Mouse (Mus musculus): ENCODE results near the gene Rftn1. TPM values are rescaled to one million over a fixed set of nuclear protein-coding genes. Genes with fewer than 3 reads are reported as not detected.

Rftn1 gene
- total and polyA plus RNA-seq, 2 experiments from 2014 or later, result 36.5 to 54.8 TPM

DNA sequence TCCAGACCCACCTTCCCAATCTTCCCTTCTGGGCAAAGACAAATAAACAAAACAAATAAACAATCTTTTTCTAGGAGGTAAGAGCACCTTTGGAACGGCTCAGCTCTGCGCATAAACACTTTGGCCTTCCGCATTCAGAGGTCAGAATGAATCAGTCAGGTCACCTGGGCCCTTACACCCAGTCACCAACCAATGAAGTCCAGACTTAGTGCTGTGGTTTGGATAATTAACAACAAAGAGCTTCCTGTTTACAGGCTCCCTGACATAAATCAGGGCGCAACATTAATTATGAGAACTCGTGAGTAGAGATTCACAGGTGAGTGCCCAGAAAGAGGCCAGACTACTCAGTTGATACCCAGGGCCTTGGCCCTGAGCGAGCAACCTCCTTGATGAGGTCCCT is 194.4 kb downstream of the Rftn1 start:
- ATAC-seq (ENCODE audit: insufficient read depth, low read depth) (no peak), DNase-seq (ENCODE audit: low spot score) (no peak)
- Histone ChIP-seq H3K36me3 (replicated peaks; ENCODE audit: control insufficient read depth, insufficient read depth, low read length) (peaks cover 33% of the 10 kb centered on the region), H3K9ac (replicated peaks; ENCODE audit: low read depth, low read length) (no peak overlapping the region), H3K27ac (ENCODE audit: low read depth) (no peak overlapping the region), H3K9me3 (replicated peaks; ENCODE audit: control insufficient read depth, low read length) (no peaks in the 10 kb centered on the region), H3K4me2 (ENCODE audit: low read depth, low read length) (no peak overlapping the region), H3K4me1 (ENCODE audit: control insufficient read depth, insufficient read depth) (peaks cover 7% of the 10 kb centered on the region; the same call in 1 of the 2 replicates), H3K27me3 (ENCODE audit: control insufficient read depth, insufficient read depth, low read length) (no peaks in the 10 kb centered on the region), H3K4me3 (ENCODE audit: low read depth, low read length) (no peak overlapping the region)
- 93% methylated on average over 6 of the region's 6 CpGs for WGBS
- no peak for TF ChIP-seq EP300 (IDR thresholded peaks at IDR 0.05; ENCODE audit: low read depth)
- no peak for TF ChIP-seq CTCF (IDR thresholded peaks at IDR 0.05; ENCODE audit: low read depth)

DNA sequence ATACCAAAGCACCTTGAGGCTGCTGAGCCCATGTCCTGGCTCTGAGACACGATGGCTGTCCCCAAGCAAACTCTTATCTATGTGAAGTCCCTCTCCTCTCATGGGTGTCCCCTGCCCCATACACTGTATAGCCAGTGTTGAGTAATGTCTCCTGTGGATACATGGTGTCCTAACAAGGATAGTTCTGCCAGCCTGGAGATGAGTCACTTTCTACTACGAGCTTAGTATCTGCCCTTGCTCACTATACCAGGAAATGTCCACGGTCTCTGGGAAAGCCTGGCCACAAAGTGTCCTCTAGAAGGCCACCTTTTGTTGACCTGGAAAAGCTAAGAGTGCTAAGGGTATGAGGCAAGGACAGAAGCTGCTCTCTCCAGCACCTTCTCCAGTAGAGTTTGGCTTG is 195.2 kb downstream of the Rftn1 start:
- H3K9ac ChIP-seq (replicated peaks; ENCODE audit: low read depth, low read length), result no peak overlapping the region
- ATAC-seq (ENCODE audit: insufficient read depth, low read depth) (peak; percentile 19; the same call in 1 of the 2 replicates), DNase-seq (ENCODE audit: low spot score) (no peak)
- whole genome bisulfite sequencing, result 49% methylated on average over 3 of the region's 3 CpGs
- H3K4me3 ChIP-seq (ENCODE audit: low read depth, low read length), result no peak overlapping the region
- H3K4me2 ChIP-seq (ENCODE audit: low read depth, low read length), result no peak overlapping the region
- H3K27me3 ChIP-seq (ENCODE audit: control insufficient read depth, insufficient read depth, low read length), result no peaks in the 10 kb centered on the region
- no peaks in the 10 kb centered on the region for H3K9me3 ChIP-seq (replicated peaks; ENCODE audit: control insufficient read depth, low read length)
- no peak for TF ChIP-seq CTCF (IDR thresholded peaks at IDR 0.05; ENCODE audit: low read depth)
- H3K27ac ChIP-seq (ENCODE audit: low read depth), result no peak overlapping the region
- H3K4me1 ChIP-seq (ENCODE audit: control insufficient read depth, insufficient read depth), result peaks cover 7% of the 10 kb centered on the region; the same call in 1 of the 2 replicates
- H3K36me3 ChIP-seq (replicated peaks; ENCODE audit: control insufficient read depth, insufficient read depth, low read length), result peaks cover 29% of the 10 kb centered on the region

DNA sequence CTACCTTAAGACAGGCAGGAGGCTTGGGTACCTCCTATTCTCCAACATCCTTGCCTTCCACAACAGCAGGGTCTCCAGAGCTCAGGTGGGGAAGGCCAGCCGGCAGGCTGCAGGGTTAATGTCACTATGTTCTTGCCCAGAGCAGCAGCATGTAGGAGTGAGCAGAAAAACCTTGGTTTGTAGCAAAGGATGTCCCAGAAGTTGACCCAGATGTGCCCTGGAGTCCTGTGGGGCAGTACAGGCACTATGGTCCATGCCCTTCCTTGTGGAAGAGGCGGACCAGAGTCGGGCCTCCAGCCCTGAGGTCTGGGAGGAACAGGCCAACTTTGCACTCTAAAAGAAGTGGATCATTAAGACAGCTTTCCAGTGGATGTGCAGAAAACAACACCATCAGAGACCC is 196.8 kb downstream of the Rftn1 start:
- H3K27ac ChIP-seq (ENCODE audit: low read depth), result no peak overlapping the region
- H3K4me3 ChIP-seq (ENCODE audit: low read depth, low read length), result no peak overlapping the region
- H3K27me3 ChIP-seq (ENCODE audit: control insufficient read depth, insufficient read depth, low read length), result no peaks in the 10 kb centered on the region
- DNase-seq (ENCODE audit: low spot score) (no peak), ATAC-seq (ENCODE audit: insufficient read depth, low read depth) (no peak)
- no peak overlapping the region for H3K9ac ChIP-seq (replicated peaks; ENCODE audit: low read depth, low read length)
- H3K36me3 ChIP-seq (replicated peaks; ENCODE audit: control insufficient read depth, insufficient read depth, low read length), result peaks cover 18% of the 10 kb centered on the region
- 82% methylated on average over 3 of the region's 3 CpGs for WGBS
- H3K9me3 ChIP-seq (replicated peaks; ENCODE audit: control insufficient read depth, low read length), result no peaks in the 10 kb centered on the region
- peaks cover 7% of the 10 kb centered on the region; the same call in 1 of the 2 replicates for H3K4me1 ChIP-seq (ENCODE audit: control insufficient read depth, insufficient read depth)
- TF ChIP-seq CTCF (IDR thresholded peaks at IDR 0.05; ENCODE audit: low read depth) (no peak), EP300 (IDR thresholded peaks at IDR 0.05; ENCODE audit: low read depth) (no peak)
- H3K4me2 ChIP-seq (ENCODE audit: low read depth, low read length), result no peak overlapping the region

DNA sequence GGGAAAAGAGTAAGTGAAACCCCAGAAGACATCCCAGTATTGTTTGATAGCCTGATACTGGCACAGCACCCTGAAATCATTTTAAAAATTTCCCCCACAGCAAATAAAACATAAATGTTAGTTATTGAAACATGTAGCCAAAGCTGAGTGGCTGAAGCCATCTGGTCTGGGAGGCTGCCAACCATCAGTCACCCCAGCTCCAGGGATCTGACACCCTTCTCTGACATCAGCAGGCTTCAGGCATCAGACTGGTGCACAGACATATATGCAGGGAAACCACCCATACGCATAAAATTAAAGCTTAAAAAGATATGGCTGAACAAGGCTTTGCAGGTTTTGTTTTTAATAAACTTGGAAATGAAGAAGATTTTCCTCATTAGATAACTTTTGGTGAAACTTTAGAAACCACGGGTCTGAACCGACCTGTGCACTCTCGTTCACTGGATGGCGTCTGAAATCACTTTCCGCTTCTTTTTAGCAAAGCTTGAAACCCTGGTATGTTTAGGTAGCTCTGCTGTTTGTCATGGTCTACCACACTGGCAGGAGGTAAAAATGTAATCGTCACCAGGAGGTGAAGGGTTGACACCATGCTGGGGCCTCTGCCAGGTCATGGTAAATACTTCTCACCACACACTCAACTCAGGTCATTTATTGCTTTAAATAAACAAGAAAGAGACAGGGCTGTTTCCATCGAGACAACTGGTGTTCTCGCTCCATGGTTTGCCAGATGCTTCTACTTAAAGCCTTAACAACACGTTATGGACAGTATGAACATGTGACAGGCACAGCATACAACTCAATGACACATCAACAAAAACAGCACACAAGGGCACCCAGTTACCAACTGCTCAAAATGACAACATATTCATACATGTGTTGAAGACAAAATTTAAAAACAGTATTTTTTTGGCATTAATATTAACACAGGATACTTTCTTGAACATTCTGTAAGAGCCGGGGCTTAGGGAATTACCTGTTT is 197.6 kb downstream of the Rftn1 start:
- TF ChIP-seq EP300 (IDR thresholded peaks at IDR 0.05; ENCODE audit: low read depth) (no peak), CTCF (IDR thresholded peaks at IDR 0.05; ENCODE audit: low read depth) (no peak)
- peak; percentile 19 for DNase-seq (ENCODE audit: low spot score)
- Histone ChIP-seq H3K36me3 (replicated peaks; ENCODE audit: control insufficient read depth, insufficient read depth, low read length) (peaks cover 18% of the 10 kb centered on the region), H3K27me3 (ENCODE audit: control insufficient read depth, insufficient read depth, low read length) (no peaks in the 10 kb centered on the region), H3K4me3 (ENCODE audit: low read depth, low read length) (no peak overlapping the region), H3K9me3 (replicated peaks; ENCODE audit: control insufficient read depth, low read length) (no peaks in the 10 kb centered on the region), H3K9ac (replicated peaks; ENCODE audit: low read depth, low read length) (no peak overlapping the region), H3K27ac (ENCODE audit: low read depth) (peak overlapping the region; percentile 51; the same call in 1 of the 2 replicates), H3K4me1 (ENCODE audit: control insufficient read depth, insufficient read depth) (peaks cover 7% of the 10 kb centered on the region; the same call in 1 of the 2 replicates), H3K4me2 (ENCODE audit: low read depth, low read length) (no peak overlapping the region)
- 45% methylated on average over 11 of the region's 11 CpGs for WGBS
- peak; percentile 33 for ATAC-seq (ENCODE audit: insufficient read depth, low read depth)

DNA sequence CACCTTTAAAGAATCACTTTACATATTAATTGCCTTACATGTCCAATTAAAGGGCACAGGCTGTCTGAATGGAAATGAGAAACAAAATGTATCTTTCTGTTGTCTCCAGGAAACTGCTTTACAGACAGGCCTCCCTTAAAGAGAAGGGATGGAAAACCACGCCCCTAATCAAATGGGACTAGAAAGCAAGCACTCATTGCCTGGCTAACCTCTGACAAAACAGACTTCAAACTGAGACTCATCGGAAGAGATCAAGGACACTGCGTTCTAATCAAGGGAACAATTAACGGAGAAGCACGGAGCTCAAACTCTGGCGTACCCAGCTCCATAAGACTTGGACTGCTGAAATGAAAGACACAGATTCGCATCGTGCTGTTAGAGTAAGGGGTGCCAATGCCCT is 200.9 kb downstream of the Rftn1 start:
- no peak overlapping the region for H3K9ac ChIP-seq (replicated peaks; ENCODE audit: low read depth, low read length)
- DNase-seq (ENCODE audit: low spot score), result no peak
- H3K4me2 ChIP-seq (ENCODE audit: low read depth, low read length), result no peak overlapping the region
- peaks cover 11% of the 10 kb centered on the region for H3K36me3 ChIP-seq (replicated peaks; ENCODE audit: control insufficient read depth, insufficient read depth, low read length)
- TF ChIP-seq EP300 (IDR thresholded peaks at IDR 0.05; ENCODE audit: low read depth) (no peak), CTCF (IDR thresholded peaks at IDR 0.05; ENCODE audit: low read depth) (no peak)
- no peak overlapping the region for H3K4me3 ChIP-seq (ENCODE audit: low read depth, low read length)
- no peak overlapping the region for H3K27ac ChIP-seq (ENCODE audit: low read depth)
- H3K27me3 ChIP-seq (ENCODE audit: control insufficient read depth, insufficient read depth, low read length), result no peaks in the 10 kb centered on the region
- H3K9me3 ChIP-seq (replicated peaks; ENCODE audit: control insufficient read depth, low read length), result no peaks in the 10 kb centered on the region
- H3K4me1 ChIP-seq (ENCODE audit: control insufficient read depth, insufficient read depth), result peaks cover 14% of the 10 kb centered on the region; the same call in 1 of the 2 replicates
- 83% methylated on average over 8 of the region's 8 CpGs for whole genome bisulfite sequencing
- ATAC-seq (ENCODE audit: insufficient read depth, low read depth), result no peak

Data from heart, postnatal 0 days (tissue).